ENCODE assay signal across 32 mouse cellular contexts in the genomic region with DNA sequence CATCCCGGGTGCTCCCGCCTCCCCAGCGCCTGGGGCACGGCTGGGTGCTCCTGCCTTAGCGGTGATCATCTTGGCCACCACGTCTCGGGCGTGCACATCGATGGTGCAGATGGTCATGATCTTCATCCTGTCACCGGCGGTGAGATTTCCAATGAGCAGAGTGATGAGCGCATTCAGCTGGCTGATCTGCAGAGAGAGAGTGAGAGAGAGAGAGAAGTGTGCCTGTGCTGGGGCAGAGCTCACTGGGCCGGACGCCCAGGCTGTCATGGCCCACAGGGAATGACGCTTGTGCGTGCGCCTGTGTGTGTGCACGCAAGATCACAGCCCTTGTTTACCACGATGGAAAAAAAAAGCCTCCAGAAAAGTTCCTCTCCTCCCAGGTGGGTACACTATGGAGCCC. TPM values are rescaled to one million over a fixed set of nuclear protein-coding genes. Genes with fewer than 3 reads are reported as not detected.
A peak's percentile ranks its signal among the peaks of the same experiment; 100 is the strongest.
DNase-seq lines count a peak whose midpoint lies in the region; ATAC-seq lines count a peak whose summit lies in the region.
"Had no signal": no experiment of that assay in that cellular context is flagged by ENCODE, and none has a peak within 500 bp of the region (broad histone marks: within the 10 kb centered on the region; RNA-seq: fewer than 3 reads in every experiment).

No protein-coding gene starts in this region.

- H3K27ac ChIP-seq in heart, embryonic 10.5 days, result no peak overlapping the region
- peak overlapping the region; percentile 4 for H3K27ac ChIP-seq in lung, embryonic 16.5 days (ENCODE audit: low read length)
- H3K27ac ChIP-seq: embryonic facial prominence, embryonic 10.5 days; embryonic facial prominence, embryonic 15.5 days; forebrain, embryonic 12.5 days; heart, adult 2 months; heart, embryonic 15.5 days; hindbrain, embryonic 15.5 days; kidney, embryonic 15.5 days; liver, embryonic 12.5 days; macrophage; midbrain, embryonic 13.5 days; neural tube, embryonic 13.5 days; stomach, postnatal 0 days had no signal

- intact Hi-C loops in heart, postnatal 14 days (cut with DNase I), result loop anchor here (10.0 kb wide), 1 partner anchor 316 kb away; the partner anchor contains the start of gene Lgals3bp
- intact Hi-C loops in left cerebral cortex, postnatal 36 days (cut with DNase I), result loop anchor here (10.0 kb wide), 1 partner anchor 286 kb away; no protein-coding TSS in a partner anchor

- no peaks in the 10 kb centered on the region for H3K36me3 ChIP-seq in heart, embryonic 10.5 days
- H3K36me3 ChIP-seq in lung, embryonic 16.5 days (ENCODE audit: control insufficient read depth, insufficient read depth, low read length), result no peaks in the 10 kb centered on the region
- H3K36me3 ChIP-seq: embryonic facial prominence, embryonic 10.5 days; embryonic facial prominence, embryonic 15.5 days; forebrain, embryonic 12.5 days; G1E; heart, embryonic 15.5 days; hindbrain, embryonic 15.5 days; kidney, embryonic 15.5 days; liver, embryonic 12.5 days; midbrain, embryonic 13.5 days; neural tube, embryonic 13.5 days had no signal

- no peak overlapping the region for H3K4me2 ChIP-seq in lung, embryonic 16.5 days (ENCODE audit: low read depth, low read length)
- H3K4me2 ChIP-seq: embryonic facial prominence, embryonic 15.5 days; forebrain, embryonic 12.5 days; heart, embryonic 15.5 days; hindbrain, embryonic 15.5 days; kidney, embryonic 15.5 days; liver, embryonic 12.5 days; midbrain, embryonic 13.5 days; neural tube, embryonic 13.5 days had no signal

- H3K4me3 ChIP-seq in heart, embryonic 10.5 days, result no peak overlapping the region
- no peak overlapping the region for H3K4me3 ChIP-seq in lung, embryonic 16.5 days (ENCODE audit: low read length)
- H3K4me3 ChIP-seq: embryonic facial prominence, embryonic 10.5 days; embryonic facial prominence, embryonic 15.5 days; forebrain, embryonic 12.5 days; heart, adult 2 months; heart, embryonic 15.5 days; hindbrain, embryonic 15.5 days; kidney, embryonic 15.5 days; liver, embryonic 12.5 days; midbrain, embryonic 13.5 days; neural tube, embryonic 13.5 days had no signal

- no peak overlapping the region for H3K9ac ChIP-seq in lung, embryonic 16.5 days (ENCODE audit: low read length)
- H3K9ac ChIP-seq: embryonic facial prominence, embryonic 15.5 days; forebrain, embryonic 12.5 days; heart, embryonic 15.5 days; hindbrain, embryonic 15.5 days; kidney, embryonic 15.5 days; liver, embryonic 12.5 days; midbrain, embryonic 13.5 days; neural tube, embryonic 13.5 days had no signal

- WGBS in heart, embryonic 10.5 days, result 81% methylated on average over 19 of the region's 19 CpGs
- WGBS in lung, embryonic 16.5 days, result 56% methylated on average over 19 of the region's 19 CpGs

- peaks cover 19% of the 10 kb centered on the region for H3K4me1 ChIP-seq in heart, embryonic 10.5 days
- H3K4me1 ChIP-seq in lung, embryonic 16.5 days (replicated peaks; ENCODE audit: control insufficient read depth, insufficient read depth, low read length), result peaks cover 6% of the 10 kb centered on the region; the same call in 1 of the 2 replicates
- H3K4me1 ChIP-seq: forebrain, embryonic 12.5 days; hindbrain, embryonic 15.5 days; midbrain, embryonic 13.5 days; neural tube, embryonic 13.5 days had no signal

- H3K9me3 ChIP-seq in heart, embryonic 10.5 days, result peaks cover 3% of the 10 kb centered on the region
- peaks cover 8% of the 10 kb centered on the region; the same call in 1 of the 2 replicates for H3K9me3 ChIP-seq in lung, embryonic 16.5 days (ENCODE audit: control insufficient read depth, low read length)
- H3K9me3 ChIP-seq: heart, embryonic 15.5 days; hindbrain, embryonic 15.5 days; liver, embryonic 12.5 days; midbrain, embryonic 13.5 days had no signal

- ATAC-seq in lung, embryonic 16.5 days (ENCODE audit: low read depth), result peak; percentile 75
- ATAC-seq: CD4-positive, CD25-positive, alpha-beta regulatory T cell, adult 4 months; inflammation-experienced regulatory T-cells, adult 6 months; liver, embryonic 12.5 days; midbrain, embryonic 13.5 days had no signal

- peak; percentile 30 to 50 for DNase-seq in heart, postnatal 14 days
- no peak for DNase-seq in heart, embryonic 10.5 days (ENCODE audit: low spot score)
- no peak for DNase-seq in lung, postnatal 36 days
- DNase-seq in ZHBTc4 (ENCODE audit: low read depth, low spot score), result peak; percentile 48
- DNase-seq in lung, postnatal 25 days (ENCODE audit: low spot score), result peak; percentile 10
- no peak for DNase-seq in left cerebral cortex, postnatal 36 days (ENCODE audit: low spot score in 2 of 2)
- no peak for DNase-seq in frontal cortex, postnatal 25 days (ENCODE audit: low spot score in 2 of 2)
- DNase-seq: adrenal gland, postnatal 25 days; cerebellum, adult 2 months; cerebellum, postnatal 25 days; kidney, adult 11 months; kidney, postnatal 36 days; left cerebral cortex, postnatal 4 days; right cerebral cortex, postnatal 4 days; thymus, adult 18-20 months; thymus, postnatal 36 days had no signal

- H3K27me3 ChIP-seq in heart, embryonic 10.5 days (ENCODE audit: insufficient read depth, poor library complexity, severe bottlenecking), result peaks cover 27% of the 10 kb centered on the region
- no peaks in the 10 kb centered on the region for H3K27me3 ChIP-seq in lung, embryonic 16.5 days (ENCODE audit: control insufficient read depth, insufficient read depth, low read depth, low read length)
- H3K27me3 ChIP-seq: embryonic facial prominence, embryonic 15.5 days; forebrain, embryonic 12.5 days; hindbrain, embryonic 15.5 days; kidney, embryonic 15.5 days; midbrain, embryonic 13.5 days; neural tube, embryonic 13.5 days had no signal

RNA-seq across cellular contexts. Expression of gene Dnah17, which starts 41.5 kb away (rescaled TPM):
- under 1 TPM; 0.10 to 0.17 TPM for total RNA-seq in heart, postnatal 14 days (2021)
- 0.12 and 0.14 TPM in 2 replicates for polyA plus RNA-seq in heart, embryonic 10.5 days (2016; fragmentation: Nextera tagmentation; extraction: Ambion mirVana)
- 0.19 and 0.23 TPM in 2 replicates for polyA plus RNA-seq in lung, embryonic 16.5 days (2015; fragmentation: Nextera tagmentation; extraction: Ambion mirVana)
- total RNA-seq in left cerebral cortex, postnatal 36 days (2021), result under 1 TPM; 0.02 to 0.09 TPM
- polyA plus RNA-seq: G1E had no signal

Comparison
In these comparisons a context has a peak if more than half of its experiments do, and no peak if none do; other contexts are left out.
1. DNase-seq: peak in heart, postnatal 14 days (2 of 2), ZHBTc4 (single experiment) and lung, postnatal 25 days (single experiment); none in heart, embryonic 10.5 days (single experiment), lung, postnatal 36 days (single experiment), left cerebral cortex, postnatal 36 days (0 of 2) and frontal cortex, postnatal 25 days (0 of 2).